Mouse (Mus musculus) ES-Bruce4 (cell line): ENCODE results near the gene Fancd2. TPM values are rescaled to one million over a fixed set of nuclear protein-coding genes. Genes with fewer than 3 reads are reported as not detected.

Experiments used
- H3K27ac ChIP-seq: 2 replicates; pipeline ENCODE4 v1.5.1; 2012; ENCODE audit warnings: low read length, inconsistent platforms; ENCODE audit not compliant: insufficient read depth
- H3K27me3 ChIP-seq: 2 replicates; pipeline ENCODE4 v1.6.1; 2012; ENCODE audit warnings: mild to moderate bottlenecking, low read length, inconsistent platforms; ENCODE audit not compliant: control insufficient read depth, poor library complexity, insufficient read depth, severe bottlenecking
- H3K36me3 ChIP-seq: 2 replicates; pipeline ENCODE4 v1.6.1; 2012; ENCODE audit warnings: inconsistent platforms, mild to moderate bottlenecking, low read length, moderate library complexity; ENCODE audit not compliant: control insufficient read depth, poor library complexity, insufficient read depth, severe bottlenecking
- H3K4me1 ChIP-seq: one replicate; pipeline ENCODE4 v1.8.1; 2011; ENCODE audit warnings: low read length; ENCODE audit not compliant: control insufficient read depth, insufficient read depth
- H3K4me3 ChIP-seq: 2 replicates; pipeline ENCODE4 v1.5.1; 2011; ENCODE audit warnings: low read depth, mild to moderate bottlenecking, low read length
- H3K9ac ChIP-seq: 2 replicates; pipeline ENCODE4 v1.6.1; 2012; ENCODE audit warnings: low read depth, mild to moderate bottlenecking, inconsistent platforms; ENCODE audit not compliant: poor library complexity, severe bottlenecking
- H3K9me3 ChIP-seq: replicated peaks from 2 replicates; pipeline ENCODE4 v1.6.1; 2012; ENCODE audit warnings: mild to moderate bottlenecking, low read length, inconsistent platforms; ENCODE audit not compliant: control insufficient read depth, poor library complexity, insufficient read depth, severe bottlenecking
- CTCF ChIP-seq: IDR thresholded peaks from one replicate; pipeline ENCODE4 v1.8.1; 2011; ENCODE audit warnings: low read depth, low read length
- EP300 ChIP-seq: IDR thresholded peaks from 2 replicates; pipeline ENCODE4 v1.6.1; 2011; ENCODE audit warnings: low read depth, low read length; ENCODE audit not compliant: insufficient read depth
- POLR2A ChIP-seq: IDR thresholded peaks from one replicate; pipeline ENCODE4 v1.8.1; 2011; ENCODE audit warnings: low read length; ENCODE audit not compliant: insufficient read depth
- polyA plus RNA-seq: library from polyadenylated mRNA; stranded (reverse); fragments of >200 nt; gene quantifications from 2 replicates; pipeline ENCODE4 v1.2.4, GENCODE M21; 2011; ENCODE audit warnings: low read depth; ENCODE audit not compliant: missing spikeins, insufficient read depth, insufficient read length

The Fancd2 gene
- polyA plus RNA-seq, 1 experiment, result 85.4 TPM

DNA sequence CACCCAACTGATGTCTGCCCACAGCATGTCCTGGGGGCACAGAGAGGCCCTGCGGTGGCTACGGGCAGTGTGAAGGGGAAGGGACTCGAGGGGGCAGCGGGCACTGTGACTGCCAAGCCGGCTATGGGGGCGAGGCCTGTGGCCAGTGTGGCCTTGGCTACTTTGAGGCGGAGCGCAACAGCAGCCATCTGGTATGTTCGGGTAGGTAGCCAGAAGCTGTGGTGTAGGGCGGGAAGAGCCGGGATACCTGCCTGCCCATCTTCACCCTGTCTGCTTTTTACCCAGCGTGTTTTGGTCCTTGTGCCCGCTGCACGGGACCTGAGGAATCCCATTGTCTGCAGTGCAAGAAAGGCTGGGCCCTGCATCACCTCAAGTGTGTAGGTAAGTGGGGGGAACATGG is 42.1 kb upstream of the Fancd2 start:
- H3K27me3 ChIP-seq, result no peaks in the 10 kb centered on the region
- H3K4me1 ChIP-seq, result peaks cover 8% of the 10 kb centered on the region
- H3K27ac ChIP-seq, result no peak overlapping the region
- no peaks in the 10 kb centered on the region for H3K9me3 ChIP-seq
- H3K36me3 ChIP-seq, result no peaks in the 10 kb centered on the region
- no peak overlapping the region for H3K9ac ChIP-seq
- no peak overlapping the region for H3K4me3 ChIP-seq
- TF ChIP-seq POLR2A (no peak), EP300 (no peak), CTCF (no peak)

GRCm38 (mm10) chr6:113492101-113492864 is 39.2 kb upstream of the Fancd2 start:
- Histone ChIP-seq H3K9me3 (no peaks in the 10 kb centered on the region), H3K27me3 (no peaks in the 10 kb centered on the region), H3K4me3 (peak overlapping the region; percentile 20), H3K36me3 (no peaks in the 10 kb centered on the region), H3K27ac (no peak overlapping the region), H3K9ac (no peak overlapping the region), H3K4me1 (peaks cover 8% of the 10 kb centered on the region)
- no peak for TF ChIP-seq EP300
- TF ChIP-seq POLR2A, result no peak
- TF ChIP-seq CTCF, result no peak

DNA sequence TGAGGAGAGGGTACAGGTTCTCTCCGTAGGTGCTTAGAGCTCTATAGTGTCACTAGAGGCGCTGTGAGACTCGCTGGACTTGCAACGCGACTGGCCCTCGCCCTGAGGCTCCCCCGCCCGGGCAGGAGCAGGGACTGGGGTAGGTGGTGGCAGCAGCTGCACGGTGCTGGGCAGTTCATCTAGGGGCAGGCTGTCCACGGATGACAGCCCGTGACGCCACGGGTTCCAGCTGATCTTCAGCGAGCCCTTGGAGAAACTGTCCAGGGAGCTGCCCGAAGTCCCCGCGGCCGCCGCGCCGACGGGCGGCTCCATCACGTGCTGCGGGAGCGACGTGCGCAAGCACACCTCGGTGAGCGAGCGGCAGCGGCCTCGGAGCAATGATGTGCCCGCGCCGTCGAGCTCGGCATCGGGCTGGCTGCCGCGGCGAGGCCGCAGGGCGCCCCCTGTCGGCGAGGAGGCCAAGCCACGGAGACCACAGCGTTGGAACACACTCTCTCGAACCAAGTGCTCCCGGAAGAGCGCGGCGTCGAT is 37.2 kb upstream of the Fancd2 start:
- 0 out of 2 replicates have a peak, but pooled peaks have one; percentile 19 for TF ChIP-seq EP300
- TF ChIP-seq CTCF, result peak; percentile 91
- no peak for TF ChIP-seq POLR2A
- Histone ChIP-seq H3K9ac (peak overlapping the region; percentile 44), H3K4me3 (peak overlapping the region; percentile 60), H3K27me3 (no peaks in the 10 kb centered on the region), H3K36me3 (no peaks in the 10 kb centered on the region), H3K27ac (no peak overlapping the region), H3K4me1 (no peaks in the 10 kb centered on the region), H3K9me3 (no peaks in the 10 kb centered on the region)

DNA sequence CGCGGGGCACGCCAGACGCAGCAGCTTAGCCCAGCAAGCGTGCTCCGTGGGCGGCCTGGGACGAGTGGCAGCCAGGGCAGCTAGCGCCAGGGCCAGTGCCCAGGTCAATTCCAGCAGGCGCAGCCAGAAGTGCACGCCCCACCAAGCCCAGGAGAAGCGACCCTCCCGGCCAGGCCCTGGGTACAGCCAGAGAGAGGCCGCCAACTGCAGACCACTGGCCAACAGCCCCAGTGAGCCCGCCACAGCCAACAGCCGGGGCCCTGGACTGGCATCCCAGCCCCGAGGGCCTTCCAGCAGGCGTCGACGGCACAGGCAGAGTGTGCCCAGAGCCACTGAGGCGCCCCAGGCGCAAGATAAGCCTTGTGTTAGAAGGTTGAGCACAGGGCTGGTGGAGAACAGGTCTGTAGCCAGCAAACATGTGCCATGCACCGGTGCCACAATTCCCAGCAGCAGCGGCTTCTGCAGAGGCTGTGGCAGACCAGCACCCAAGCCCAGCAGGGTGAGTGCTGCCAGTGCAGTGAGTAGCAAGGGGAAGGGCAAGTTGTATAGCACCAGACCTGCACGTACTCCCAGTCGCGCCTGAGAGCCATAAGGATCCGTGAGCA is 36.3 kb upstream of the Fancd2 start:
- H3K9me3 ChIP-seq, result no peaks in the 10 kb centered on the region
- H3K4me1 ChIP-seq, result no peaks in the 10 kb centered on the region
- H3K4me3 ChIP-seq, result peak overlapping the region; percentile 39
- no peak for TF ChIP-seq CTCF
- TF ChIP-seq EP300, result no peak
- TF ChIP-seq POLR2A, result no peak
- H3K27ac ChIP-seq, result no peak overlapping the region
- H3K36me3 ChIP-seq, result no peaks in the 10 kb centered on the region
- H3K27me3 ChIP-seq, result no peaks in the 10 kb centered on the region
- peak overlapping the region; percentile 44 for H3K9ac ChIP-seq

DNA sequence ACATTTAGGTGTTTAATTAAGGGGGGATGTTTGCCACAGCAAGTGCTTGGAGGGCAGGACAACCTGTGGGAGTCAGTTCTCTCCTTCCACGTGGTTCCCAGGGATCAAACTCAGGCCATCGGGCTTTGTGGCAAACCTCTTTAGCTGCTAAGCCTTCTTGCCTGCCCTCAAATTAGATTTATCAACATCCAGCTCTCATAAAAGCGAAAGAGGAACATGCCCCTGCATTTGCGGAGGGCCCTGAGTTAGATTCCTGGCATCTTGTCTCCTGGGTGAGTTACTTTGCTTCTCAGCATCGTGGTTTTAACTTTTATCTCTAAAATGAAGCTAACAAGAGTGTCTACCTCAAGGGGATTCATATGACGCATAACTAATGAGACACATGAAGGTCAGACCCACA is 32.1 kb upstream of the Fancd2 start:
- no peak overlapping the region for H3K4me3 ChIP-seq
- no peaks in the 10 kb centered on the region for H3K27me3 ChIP-seq
- H3K9me3 ChIP-seq, result no peaks in the 10 kb centered on the region
- H3K27ac ChIP-seq, result no peak overlapping the region
- no peak overlapping the region for H3K9ac ChIP-seq
- H3K36me3 ChIP-seq, result no peaks in the 10 kb centered on the region
- TF ChIP-seq CTCF, result no peak
- no peak for TF ChIP-seq POLR2A
- TF ChIP-seq EP300, result no peak
- H3K4me1 ChIP-seq, result no peaks in the 10 kb centered on the region
